Mouse (Mus musculus) adrenal gland, postnatal 0 days (tissue): ENCODE data around the gene Siah1b. TPM values are rescaled to one million over a fixed set of nuclear protein-coding genes. Genes with fewer than 3 reads are reported as not detected.

Experiments used
- polyA plus RNA-seq: library from polyadenylated mRNA; unstranded; fragments of >200 nt; fragmentation: Nextera tagmentation; extraction: Ambion mirVana; gene quantifications from 2 replicates; pipeline ENCODE4 v1.2.1, GENCODE M21; 2015

Siah1b gene
- 11.8 and 13.4 TPM in 2 replicates for polyA plus RNA-seq

GRCm38 (mm10) chrX:164076040-164076775 lies at the start of gene Siah1b:
Gene Siah1b, minus strand, starts transcription at chrX:164076493.

GRCm38 (mm10) chrX:164088582-164088981 lies 12.3 kb upstream of the Siah1b start, which contains the start of gene Cltrn:
Gene Cltrn, plus strand, starts transcription at chrX:164088830.

DNA sequence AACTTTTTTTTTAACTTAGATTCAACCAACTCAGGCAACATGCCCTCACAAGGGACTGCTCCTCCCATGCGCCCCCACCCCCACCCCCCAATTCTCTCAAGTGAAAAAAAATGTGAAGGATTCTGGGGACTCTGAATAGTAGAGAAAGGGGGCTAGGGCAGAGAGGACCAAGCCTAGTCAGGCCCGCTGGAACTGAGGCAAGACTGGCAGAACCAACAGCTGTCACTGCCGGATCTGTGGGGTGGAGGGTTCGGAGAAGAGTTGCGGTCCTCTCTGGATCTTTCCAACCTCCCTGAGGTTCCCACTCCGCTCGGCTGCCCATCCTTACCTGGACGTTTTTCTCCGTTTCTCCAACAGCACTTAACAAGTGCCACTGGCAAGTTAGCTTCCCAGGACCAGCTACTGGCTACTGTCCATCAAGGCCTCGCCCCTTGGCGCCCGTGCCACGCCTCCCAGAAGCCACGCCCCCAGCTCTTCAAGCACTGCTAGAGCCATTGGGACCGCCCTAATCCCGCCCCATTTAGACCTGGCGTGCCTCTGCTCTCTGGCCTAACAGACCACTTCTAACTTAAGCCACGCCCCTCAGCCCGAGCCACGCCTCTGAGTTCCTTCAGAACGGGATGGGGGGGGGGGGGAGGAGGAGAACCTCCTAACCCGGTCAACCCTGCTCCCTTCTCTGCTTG lies 48.5 kb downstream of the Siah1b start, which contains the start of gene Car5b:
Gene Car5b, minus strand, starts transcription at position 391 of the 683 bp plus-strand sequence.

Other genes starting within 250 kb of the Siah1b start
- gene Ap1s2, start 167.5 kb downstream of the Siah1b start, polyA plus RNA-seq = 14.6 and 25.1 TPM in 2 replicates
- gene Zrsr2, start 117.8 kb downstream of the Siah1b start, polyA plus RNA-seq = 43.2 and 50.2 TPM in 2 replicates
- gene Car5b, start 48.5 kb downstream of the Siah1b start, polyA plus RNA-seq = 0.58 and 1.1 TPM in 2 replicates
- gene Cltrn, start 12.3 kb upstream of the Siah1b start, polyA plus RNA-seq = 1.4 TPM in 2 replicates
- 80.0 and 110 TPM in 2 replicates for gene Ace2, start 62.8 kb upstream of the Siah1b start, polyA plus RNA-seq
- 1.3 and 1.4 TPM in 2 replicates for gene Bmx, start 181.7 kb upstream of the Siah1b start, polyA plus RNA-seq
- 16.5 and 20.6 TPM in 2 replicates for gene Pir, start 192.9 kb upstream of the Siah1b start, polyA plus RNA-seq